Mouse (Mus musculus) midbrain, embryonic 15.5 days (tissue): Measurements from ENCODE around the gene Wnt9a. TPM values are rescaled to one million over a fixed set of nuclear protein-coding genes. Genes with fewer than 3 reads are reported as not detected.
"Not testable (repeated sequence)": the region's sequence is repeated elsewhere in the genome, so short reads cannot be mapped to it uniquely, and the experiment has no call there.

Experiments
- ATAC-seq: fragments of 200-750 bp; cut with Nextera tagmentation; replicated peaks from 2 replicates; pipeline ENCODE4 v1.8.0; 2017; ENCODE audit warnings: moderate TSS enrichment
- H3K27ac ChIP-seq: fragments of 300-500 bp; sonication (generic); 2 replicates; pipeline ENCODE4 v1.5.1; 2015; ENCODE audit warnings: mild to moderate bottlenecking, inconsistent platforms
- H3K27me3 ChIP-seq: fragments of 300-500 bp; sonication (generic); replicated peaks from 2 replicates; pipeline ENCODE4 v1.6.1; 2015; ENCODE audit warnings: inconsistent platforms
- H3K36me3 ChIP-seq: fragments of 300-500 bp; sonication (generic); replicated peaks from 2 replicates; pipeline ENCODE4 v1.6.1; 2015; ENCODE audit warnings: inconsistent platforms
- H3K4me1 ChIP-seq: fragments of 300-500 bp; sonication (generic); 2 replicates; pipeline ENCODE4 v1.6.1; 2015; ENCODE audit warnings: inconsistent platforms
- H3K4me2 ChIP-seq: fragments of 300-500 bp; sonication (generic); 2 replicates; pipeline ENCODE4 v1.6.1; 2015; ENCODE audit warnings: inconsistent platforms, mild to moderate bottlenecking, moderate library complexity
- H3K4me3 ChIP-seq: fragments of 300-500 bp; sonication (generic); 2 replicates; pipeline ENCODE4 v1.5.1; 2015; ENCODE audit warnings: mild to moderate bottlenecking, inconsistent platforms
- H3K9ac ChIP-seq: fragments of 300-500 bp; sonication (generic); 2 replicates; pipeline ENCODE4 v1.6.1; 2015; ENCODE audit warnings: mild to moderate bottlenecking, inconsistent platforms
- H3K9me3 ChIP-seq: fragments of 300-500 bp; sonication (generic); 2 replicates; pipeline ENCODE4 v1.6.1; 2016; ENCODE audit warnings: inconsistent platforms
- WGBS: fragments of 180-500 bp; shearing (Covaris S2); methylation state at CpG from one replicate; pipeline ENCODE4 v1.1.7; 2015; ENCODE audit warnings: mixed read lengths; 5-methylcytosine and 5-hydroxymethylcytosine counted together
- polyA plus RNA-seq: library from polyadenylated mRNA; unstranded; fragments of >200 nt; fragmentation: Nextera tagmentation; extraction: Ambion mirVana; gene quantifications from 2 replicates; pipeline ENCODE4 v1.2.1, GENCODE M21; 2015

Gene Wnt9a
- polyA plus RNA-seq, 1 experiment from 2014 or later: 3.9 TPM

DNA sequence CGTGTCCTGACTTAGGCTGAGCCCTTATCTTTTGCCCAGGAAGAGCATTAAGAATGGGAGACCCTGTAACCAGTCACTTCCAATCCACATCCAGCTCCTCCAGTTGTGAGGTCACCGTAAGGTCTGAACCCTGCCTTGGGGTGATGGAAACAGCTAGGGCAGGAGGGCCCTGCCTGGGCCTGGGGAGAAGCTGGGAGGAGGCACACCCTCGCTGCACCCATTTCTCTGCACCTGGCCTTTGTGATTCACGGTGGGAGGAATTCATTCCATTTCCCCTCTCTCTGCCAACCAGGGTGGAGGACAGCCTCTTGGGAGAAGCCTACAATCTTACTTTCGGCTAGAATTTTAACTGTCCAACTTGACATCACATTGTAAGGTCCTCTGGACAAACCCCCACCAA is 24.6 kb upstream of the Wnt9a start:
- 72% methylated on average over 5 of the region's 5 CpGs for WGBS
- H3K9ac ChIP-seq: no peak overlapping the region
- H3K4me3 ChIP-seq: no peak overlapping the region
- no peaks in the 10 kb centered on the region for H3K4me1 ChIP-seq
- peaks cover 34% of the 10 kb centered on the region for H3K27me3 ChIP-seq
- no peaks in the 10 kb centered on the region for H3K9me3 ChIP-seq
- no peaks in the 10 kb centered on the region for H3K36me3 ChIP-seq
- H3K4me2 ChIP-seq: no peak overlapping the region
- no peak overlapping the region for H3K27ac ChIP-seq
- ATAC-seq: no peak

GRCm38 (mm10) chr11:59282933-59283332 is 23.8 kb upstream of the Wnt9a start:
- ATAC-seq: no peak
- WGBS: 78% methylated on average over 10 of the region's 10 CpGs
- H3K27me3 ChIP-seq: peaks cover 42% of the 10 kb centered on the region

GRCm38 (mm10) chr11:59284146-59284545 is 22.6 kb upstream of the Wnt9a start:
- Histone ChIP-seq H3K36me3 (no peaks in the 10 kb centered on the region), H3K4me1 (peaks cover 6% of the 10 kb centered on the region), H3K4me2 (no peak overlapping the region), H3K9ac (no peak overlapping the region), H3K4me3 (no peak overlapping the region), H3K27me3 (peaks cover 54% of the 10 kb centered on the region), H3K27ac (no peak overlapping the region), H3K9me3 (no peaks in the 10 kb centered on the region)
- ATAC-seq: no peak
- 16% methylated on average over 14 of the region's 14 CpGs for WGBS

More at GRCm38 (mm10) chr11:59282933-59283332, 23.8 kb upstream of the Wnt9a start:
- Histone ChIP-seq H3K4me2 (no peak overlapping the region), H3K27ac (no peak overlapping the region), H3K9me3 (no peaks in the 10 kb centered on the region), H3K4me3 (no peak overlapping the region), H3K9ac (no peak overlapping the region), H3K4me1 (no peaks in the 10 kb centered on the region), H3K36me3 (no peaks in the 10 kb centered on the region)

GRCm38 (mm10) chr11:59289706-59290105 is 17.0 kb upstream of the Wnt9a start:
- no peak for ATAC-seq
- Histone ChIP-seq H3K9ac (no peak overlapping the region), H3K4me1 (peaks cover 20% of the 10 kb centered on the region), H3K4me2 (peak overlapping the region; percentile 41; the same call in 1 of the 2 replicates), H3K27ac (no peak overlapping the region), H3K4me3 (no peak overlapping the region), H3K36me3 (no peaks in the 10 kb centered on the region), H3K9me3 (no peaks in the 10 kb centered on the region), H3K27me3 (peaks cover 84% of the 10 kb centered on the region)
- WGBS: under 1% methylated on average over 25 of the region's 25 CpGs

DNA sequence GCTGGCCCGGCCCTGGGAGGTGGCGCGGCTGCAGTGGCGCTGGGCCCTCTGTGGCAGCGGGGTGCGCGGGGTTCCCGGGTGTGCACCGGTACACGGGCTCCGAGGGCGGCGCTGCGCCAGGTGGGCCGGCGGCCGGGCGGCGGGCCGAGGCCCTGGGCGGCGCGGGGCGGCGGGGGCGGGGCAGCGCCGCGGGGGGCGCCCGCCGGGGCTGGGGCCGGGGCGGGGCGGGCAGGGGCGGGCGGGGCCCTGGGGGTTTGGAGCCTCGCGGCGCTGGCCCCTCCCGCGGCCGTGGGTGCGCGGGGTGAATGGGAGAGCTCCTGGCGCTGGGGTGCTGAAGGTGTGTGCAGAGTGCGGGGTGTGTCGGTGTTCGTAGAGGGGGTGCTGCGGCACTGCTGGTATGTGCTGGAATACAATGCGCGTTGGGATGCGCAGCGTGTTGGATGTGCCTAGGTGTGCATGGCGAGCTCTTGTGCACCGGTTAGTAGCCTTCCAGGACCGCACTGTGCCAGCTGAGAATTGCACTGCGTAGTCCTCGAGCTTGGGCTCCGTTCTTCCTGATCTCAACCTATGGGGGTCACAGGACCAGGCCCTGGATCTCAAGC is 15.9 kb upstream of the Wnt9a start, which contains the start of gene Wnt3a:
Wnt3a (minus strand) TSS at position 51 of the 602 bp plus-strand sequence.
- ATAC-seq: no peak
- no peak within 1 kb of the TSS for H3K9ac ChIP-seq
- H3K36me3 ChIP-seq: no peaks in the 10 kb centered on the region
- peaks cover 20% of the 10 kb centered on the region for H3K4me1 ChIP-seq
- WGBS: 4% methylated on average over 29 of the region's 60 CpGs
- peak within 1 kb of the TSS; percentile 46 for H3K4me2 ChIP-seq
- peaks cover 85% of the 10 kb centered on the region for H3K27me3 ChIP-seq
- H3K9me3 ChIP-seq: no peaks in the 10 kb centered on the region
- H3K4me3 ChIP-seq: peak within 1 kb of the TSS; percentile 26
- no peak within 1 kb of the TSS for H3K27ac ChIP-seq

DNA sequence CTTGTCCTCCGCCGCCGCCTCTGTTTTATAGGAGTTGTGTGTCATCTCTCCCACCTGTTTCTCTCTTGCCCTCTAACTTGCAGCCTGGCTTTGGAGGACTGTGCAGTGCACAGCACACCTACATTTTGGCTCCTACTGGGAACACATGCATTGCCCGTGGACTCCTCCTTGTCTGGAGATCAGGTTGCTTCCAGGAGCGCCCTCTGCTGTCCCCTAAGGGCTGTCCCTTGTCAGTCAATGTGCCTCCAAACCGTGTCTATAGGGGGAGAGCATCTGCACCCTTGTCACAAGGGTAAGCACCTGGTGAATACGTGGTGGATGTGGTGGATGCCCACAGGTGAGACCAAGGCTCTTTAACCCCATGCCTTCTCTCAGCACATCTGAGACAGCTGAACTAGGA is 13.1 kb upstream of the Wnt9a start:
- Histone ChIP-seq H3K4me1 (peaks cover 20% of the 10 kb centered on the region), H3K4me2 (no peak overlapping the region), H3K4me3 (no peak overlapping the region), H3K36me3 (no peaks in the 10 kb centered on the region), H3K27ac (no peak overlapping the region), H3K9ac (no peak overlapping the region), H3K27me3 (peaks cover 88% of the 10 kb centered on the region), H3K9me3 (no peaks in the 10 kb centered on the region)
- no peak for ATAC-seq
- 25% methylated on average over 7 of the region's 7 CpGs for WGBS

DNA sequence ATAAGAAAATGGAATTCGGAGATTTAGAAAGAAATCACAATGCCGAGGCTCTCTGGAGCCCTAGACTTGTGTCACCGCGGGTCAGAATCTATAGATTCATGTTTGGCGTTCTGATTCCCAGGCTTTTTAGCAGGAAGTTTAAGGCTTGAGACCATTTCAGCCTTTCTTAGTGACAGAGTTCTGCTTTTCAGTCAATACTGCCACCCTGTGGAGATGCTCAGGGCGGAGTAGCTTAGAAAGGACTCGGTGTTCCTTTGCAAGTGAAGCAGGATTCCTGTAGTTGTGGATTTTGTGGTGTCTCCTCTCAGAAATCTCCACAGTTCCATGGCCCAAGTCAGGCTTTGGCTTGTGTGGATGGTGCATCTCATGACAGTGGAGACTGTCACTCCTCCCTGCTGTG is 8.8 kb upstream of the Wnt9a start:
- no peak overlapping the region for H3K9ac ChIP-seq
- H3K27me3 ChIP-seq: peaks cover 71% of the 10 kb centered on the region
- no peak overlapping the region for H3K4me3 ChIP-seq
- no peaks in the 10 kb centered on the region for H3K36me3 ChIP-seq
- H3K27ac ChIP-seq: no peak overlapping the region
- no peak overlapping the region for H3K4me2 ChIP-seq
- no peaks in the 10 kb centered on the region for H3K9me3 ChIP-seq
- H3K4me1 ChIP-seq: no peaks in the 10 kb centered on the region
- WGBS: 20% methylated on average over 7 of the region's 7 CpGs
- ATAC-seq: no peak

DNA sequence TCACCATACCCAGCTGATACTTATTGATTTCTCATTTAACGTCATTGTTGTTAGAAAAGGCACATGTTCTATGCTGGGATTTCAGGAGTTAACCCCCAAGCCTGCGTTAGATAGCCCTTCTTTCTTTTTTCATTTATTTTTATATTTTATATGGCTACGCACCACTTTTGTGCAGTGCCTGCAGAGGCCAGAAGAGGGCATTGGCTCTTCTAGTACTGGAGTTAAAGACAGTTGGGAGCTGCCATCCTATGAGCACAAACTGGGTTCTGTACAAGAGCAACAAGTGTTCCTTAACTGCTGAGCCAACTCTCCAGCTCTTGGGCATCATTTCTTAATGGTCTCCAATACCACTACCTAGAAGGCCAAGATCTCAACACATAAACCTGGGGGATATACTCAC is 6.5 kb upstream of the Wnt9a start:
- Histone ChIP-seq H3K9me3 (no peaks in the 10 kb centered on the region), H3K27ac (no peak overlapping the region), H3K27me3 (peaks cover 75% of the 10 kb centered on the region), H3K36me3 (no peaks in the 10 kb centered on the region), H3K4me2 (no peak overlapping the region), H3K4me3 (no peak overlapping the region), H3K4me1 (no peaks in the 10 kb centered on the region), H3K9ac (no peak overlapping the region)
- no peak for ATAC-seq
- 28% methylated on average over 3 of the region's 3 CpGs for whole genome bisulfite sequencing

DNA sequence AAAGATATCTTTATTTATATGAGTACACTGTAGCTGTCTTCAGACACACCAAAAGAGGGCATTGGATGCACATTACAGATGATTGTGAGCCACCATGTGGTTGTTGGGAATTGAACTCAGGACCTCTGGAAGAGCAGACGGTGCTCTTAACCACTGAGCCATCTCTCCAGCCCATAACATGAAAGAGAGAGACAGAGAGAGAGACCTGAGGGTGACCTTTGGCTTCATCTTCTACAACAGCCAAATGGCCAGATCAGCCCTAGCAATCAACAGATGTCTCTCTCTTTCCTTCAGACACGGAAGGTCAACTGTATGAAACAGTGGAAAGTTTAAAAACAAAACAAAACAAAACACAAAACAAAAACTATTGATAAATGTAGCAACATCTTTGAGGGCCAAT is 5.7 kb upstream of the Wnt9a start:
- H3K4me3 ChIP-seq, H3K27ac ChIP-seq, H3K9ac ChIP-seq, H3K4me1 ChIP-seq, H3K4me2 ChIP-seq, H3K36me3 ChIP-seq, H3K9me3 ChIP-seq, ATAC-seq: not testable (repeated sequence)
- peaks cover 77% of the 10 kb centered on the region for H3K27me3 ChIP-seq
- 70% methylated on average over 2 of the region's 2 CpGs for WGBS

DNA sequence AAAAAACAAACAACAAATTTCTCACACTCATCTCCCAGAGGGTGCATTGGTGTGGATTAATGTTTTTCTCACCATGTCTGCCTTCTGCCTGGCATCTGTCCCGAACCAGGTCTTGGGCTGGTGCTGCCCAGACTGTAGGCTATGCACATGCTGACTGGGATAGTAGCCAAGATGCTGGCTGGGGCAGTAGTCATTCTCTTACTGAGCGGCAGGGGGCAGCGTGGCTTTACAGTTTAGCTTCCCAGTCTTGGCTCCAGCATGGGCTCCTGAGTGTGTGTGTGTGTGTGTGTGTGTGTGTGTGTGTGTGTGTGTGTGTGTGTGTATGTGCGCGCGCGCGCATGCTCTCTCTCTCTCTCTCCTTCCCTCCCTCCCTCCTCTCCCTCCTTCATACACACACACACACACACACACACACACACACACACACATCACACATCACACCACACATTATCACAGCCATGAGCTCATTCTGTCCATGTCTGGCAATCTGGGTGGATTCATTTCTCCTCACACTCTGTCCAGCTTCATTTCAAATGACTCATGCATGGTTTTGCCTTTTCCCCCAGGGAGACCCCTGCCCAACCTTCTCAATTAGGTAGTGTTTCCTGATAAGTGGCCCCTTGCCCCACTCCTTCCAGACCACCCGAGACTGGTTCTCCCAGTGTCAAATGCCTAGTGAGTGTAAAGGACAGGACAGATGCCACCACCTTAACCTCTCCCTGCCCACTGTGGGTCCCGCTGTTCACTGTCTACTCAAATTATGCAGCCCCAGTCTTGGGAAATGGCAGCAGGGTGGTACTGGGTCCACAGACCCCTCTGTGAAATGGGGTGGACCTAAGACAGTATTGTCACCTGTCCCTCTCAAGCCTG is 3.8 kb upstream of the Wnt9a start:
- Histone ChIP-seq H3K9me3 (no peaks in the 10 kb centered on the region), H3K4me3 (no peak overlapping the region), H3K4me1 (peaks cover 21% of the 10 kb centered on the region), H3K27ac (no peak overlapping the region), H3K27me3 (peaks cover 77% of the 10 kb centered on the region), H3K36me3 (no peaks in the 10 kb centered on the region), H3K9ac (no peak overlapping the region), H3K4me2 (no peak overlapping the region)
- peak; percentile 52; the same call in 1 of the 2 replicates for ATAC-seq
- 32% methylated on average over 7 of the region's 10 CpGs for WGBS

DNA sequence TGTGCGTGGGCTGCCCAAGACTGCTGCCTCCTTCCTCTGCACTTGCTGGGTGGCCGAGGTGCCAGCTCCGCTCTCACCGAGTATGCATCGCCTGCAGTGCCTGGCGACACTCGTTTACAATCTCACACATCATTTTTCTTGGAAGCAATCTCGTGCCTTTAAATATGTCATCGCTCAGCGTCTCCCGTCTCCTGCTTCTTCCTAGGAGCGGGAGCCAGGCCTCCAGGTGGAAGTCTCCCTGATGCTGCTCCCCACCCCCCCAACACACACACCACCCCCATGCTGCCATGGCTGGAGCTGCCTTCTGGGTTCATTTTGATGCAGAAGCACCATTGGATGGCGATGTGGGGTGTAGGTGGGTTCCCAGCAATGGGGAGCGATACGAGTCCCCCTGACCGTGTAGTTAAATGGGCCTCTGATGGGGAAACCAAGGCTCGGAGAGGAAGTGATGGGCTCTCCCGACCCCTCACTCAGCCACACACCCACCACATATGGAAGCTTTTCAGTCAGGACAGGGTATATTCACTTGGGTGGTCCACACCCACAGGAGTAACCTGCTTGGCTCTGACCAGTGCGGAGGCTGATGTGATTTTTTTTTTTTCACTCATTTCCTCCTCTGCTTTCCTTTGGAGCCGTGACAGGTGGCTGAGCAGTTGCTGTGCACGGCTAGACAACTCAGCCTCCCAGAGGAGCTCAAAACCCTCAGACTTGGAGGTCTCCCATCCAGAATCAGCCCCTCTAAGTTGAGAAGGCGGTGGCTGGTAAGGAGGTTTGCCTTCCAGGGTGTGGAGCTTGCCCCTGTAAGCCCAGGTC is 1.5 kb upstream of the Wnt9a start:
- 47% methylated on average over 22 of the region's 22 CpGs for WGBS
- peaks cover 36% of the 10 kb centered on the region for H3K4me1 ChIP-seq
- H3K4me2 ChIP-seq: no peak overlapping the region
- no peak for ATAC-seq
- H3K4me3 ChIP-seq: no peak overlapping the region
- no peaks in the 10 kb centered on the region for H3K36me3 ChIP-seq
- H3K9me3 ChIP-seq: no peaks in the 10 kb centered on the region
- no peak overlapping the region for H3K9ac ChIP-seq
- no peak overlapping the region for H3K27ac ChIP-seq
- peaks cover 71% of the 10 kb centered on the region for H3K27me3 ChIP-seq

DNA sequence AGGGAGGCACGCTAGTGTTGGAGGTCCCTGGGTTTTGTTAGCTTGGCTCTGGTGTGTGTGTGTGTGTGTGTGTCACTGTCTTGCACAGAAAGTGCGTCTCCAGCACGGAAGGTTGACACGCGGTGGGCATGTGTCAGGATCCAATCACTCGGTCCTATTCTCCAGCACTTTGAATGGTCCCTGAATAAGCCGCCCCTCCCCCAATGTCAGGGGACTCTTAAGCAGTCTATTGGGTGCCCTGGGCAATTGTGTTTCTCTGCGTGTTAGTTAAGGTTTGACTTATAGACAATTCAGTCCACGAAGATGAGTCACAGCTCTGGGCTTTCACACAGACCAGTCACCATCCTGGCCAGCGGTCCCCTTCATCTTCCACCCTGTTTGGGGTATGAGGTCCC is 910 bp upstream of the Wnt9a start:
- H3K4me2 ChIP-seq: peak overlapping the region; percentile 94; the same call in 1 of the 2 replicates
- no peak overlapping the region for H3K4me3 ChIP-seq
- peaks cover 36% of the 10 kb centered on the region for H3K4me1 ChIP-seq
- H3K27me3 ChIP-seq: peaks cover 68% of the 10 kb centered on the region
- H3K36me3 ChIP-seq: no peaks in the 10 kb centered on the region
- no peaks in the 10 kb centered on the region for H3K9me3 ChIP-seq
- no peak for ATAC-seq
- no peak overlapping the region for H3K9ac ChIP-seq
- 4% methylated on average over 10 of the region's 10 CpGs for WGBS
- H3K27ac ChIP-seq: no peak overlapping the region
